ENCODE assay signal across 9 mouse cellular contexts in genomic region chr17:31821136-31821933, GRCm38 (mm10). TPM values are rescaled to one million over a fixed set of nuclear protein-coding genes. Genes with fewer than 3 reads are reported as not detected.
A peak's percentile ranks its signal among the peaks of the same experiment; 100 is the strongest.
DNase-seq lines count a peak whose midpoint lies in the region; ATAC-seq lines count a peak whose summit lies in the region.
"Had no signal": no experiment of that assay in that cellular context is flagged by ENCODE, and none has a peak within 500 bp of the region (broad histone marks: within the 10 kb centered on the region; RNA-seq: fewer than 3 reads in every experiment).

No protein-coding gene starts in this region.

- no peak overlapping the region for H3K27ac ChIP-seq in limb, embryonic 12.5 days

- peak; percentile 11 for DNase-seq in adrenal gland, postnatal 10 days
- DNase-seq in adrenal gland, postnatal 4 days (ENCODE audit: low spot score in 2 of 2): no peak
- DNase-seq in kidney, postnatal 10 days: peak; percentile 43
- DNase-seq in kidney, postnatal 36 days: no peak
- DNase-seq in thymus, adult 18-20 months: peak; percentile 38 to 71
- DNase-seq in embryo, embryonic 11 days: no peak
- DNase-seq in left cerebral cortex, adult 9 months (ENCODE audit: low spot score in 2 of 2): no peak
- DNase-seq: lung, embryonic 14.5 days had no signal

- no peak overlapping the region for H3K4me2 ChIP-seq in limb, embryonic 12.5 days
- H3K4me2 ChIP-seq: lung, embryonic 14.5 days had no signal

- WGBS in limb, embryonic 12.5 days: 40% methylated on average over 13 of the region's 13 CpGs

- H3K9ac ChIP-seq in limb, embryonic 12.5 days (replicated peaks): 0 out of 2 replicates have a peak overlapping the region, but pooled peaks have one; percentile 27
- H3K9ac ChIP-seq: lung, embryonic 14.5 days had no signal

- no peaks in the 10 kb centered on the region for H3K9me3 ChIP-seq in limb, embryonic 12.5 days

- no peak overlapping the region for H3K4me3 ChIP-seq in limb, embryonic 12.5 days (replicated peaks)

- peaks cover 10% of the 10 kb centered on the region; the same call in 1 of the 2 replicates for H3K4me1 ChIP-seq in limb, embryonic 12.5 days (replicated peaks)

- no peaks in the 10 kb centered on the region for H3K36me3 ChIP-seq in limb, embryonic 12.5 days

- no peak for ATAC-seq in limb, embryonic 12.5 days (ENCODE audit: insufficient number of reproducible peaks, insufficient read depth, low FRiP score, low TSS enrichment, low read depth)

- H3K27me3 ChIP-seq in limb, embryonic 12.5 days: no peaks in the 10 kb centered on the region

RNA-seq across cellular contexts. Expression of gene Sik1, which starts 34.3 kb away (rescaled TPM):
- 100 to 1,000 TPM in 1 of 2 experiments, 10 to 100 TPM in 1; 25.4 to 112 TPM for total RNA-seq in adrenal gland, postnatal 10 days (2021)
- total RNA-seq in adrenal gland, postnatal 4 days (2021): 10 to 100 TPM; 27.1 to 28.0 TPM
- polyA plus RNA-seq in limb, embryonic 12.5 days (2016; fragmentation: Nextera tagmentation; extraction: Ambion mirVana): 14.1 and 15.2 TPM in 2 replicates

Comparison
In these comparisons a context has a peak if more than half of its experiments do, and no peak if none do; other contexts are left out.
1. DNase-seq: peak in adrenal gland, postnatal 10 days (single experiment), kidney, postnatal 10 days (single experiment) and thymus, adult 18-20 months (2 of 2); none in adrenal gland, postnatal 4 days (0 of 2), kidney, postnatal 36 days (0 of 2), embryo, embryonic 11 days (single experiment) and left cerebral cortex, adult 9 months (0 of 2).